Mouse (Mus musculus) CH12.LX (cell line): ENCODE measurements at regions not wholly inside any gene's neighbourhood (a gene's known extent, or its start where the extent isn't known, plus 50 kb on each side); places are given as distances from the start of the nearest gene placed in this dataset.

Source experiments
- DNase-seq: peaks from one replicate; pipeline ENCODE4 v3.0.0-alpha.2; 2013; ENCODE audit errors: extremely low read depth
- H3K27ac ChIP-seq: 2 replicates; pipeline ENCODE4 v1.5.1; 2012; ENCODE audit warnings: low read depth, mild to moderate bottlenecking, control low read depth, moderate library complexity; ENCODE audit not compliant: insufficient read depth
- H3K27me3 ChIP-seq: replicated peaks from 2 replicates; pipeline ENCODE3; 2012; ENCODE audit warnings: inconsistent platforms
- H3K36me3 ChIP-seq, 2 experiments: replicated peaks in 1 of 2; 2 replicates each; pipeline versions ENCODE3 to v1.6.1; 2012; ENCODE audit warnings: inconsistent platforms in 1 of 2, low read length in 1 of 2, mild to moderate bottlenecking in 1 of 2, mixed read lengths in 1 of 2, moderate library complexity in 1 of 2; ENCODE audit not compliant: control insufficient read depth in 1 of 2, insufficient read depth in 1 of 2
- H3K4me1 ChIP-seq, 2 experiments: 2 replicates each; pipeline ENCODE4 v1.6.1; 2012; ENCODE audit warnings: inconsistent platforms in 1 of 2, moderate library complexity in 1 of 2; ENCODE audit not compliant: insufficient read depth in 2 of 2, control insufficient read depth in 1 of 2
- H3K4me2 ChIP-seq: 2 replicates; pipeline ENCODE4 v1.6.1; 2012; ENCODE audit warnings: low read depth, mild to moderate bottlenecking, control low read depth; ENCODE audit not compliant: poor library complexity, insufficient read depth, severe bottlenecking
- H3K4me3 ChIP-seq, 3 experiments: fragments of 150-350 bp in 1 of 3; sonication (generic) in 1 of 3; replicated peaks in 1 of 3; 2 replicates each; pipeline versions ENCODE3 to v1.5.1; 2011 to 2012; ENCODE audit warnings: low read depth in 2 of 3, low read length in 2 of 3, mild to moderate bottlenecking in 2 of 3, moderate library complexity in 2 of 3, control low read depth in 1 of 3, improper control_type of control experiment in 1 of 3, inconsistent platforms in 1 of 3, mixed read lengths in 1 of 3; ENCODE audit not compliant: poor library complexity in 1 of 3
- H3K79me2 ChIP-seq: replicated peaks from 2 replicates; pipeline ENCODE4 v1.6.1; 2012; ENCODE audit warnings: mild to moderate bottlenecking, moderate library complexity; ENCODE audit not compliant: control insufficient read depth, poor library complexity, insufficient read depth, severe bottlenecking; ENCODE audit errors: extremely low read depth
- H3K9ac ChIP-seq: 2 replicates; pipeline ENCODE4 v1.6.1; 2012; ENCODE audit warnings: low read depth, mild to moderate bottlenecking, control low read depth, moderate library complexity; ENCODE audit not compliant: insufficient read depth
- H3K9me3 ChIP-seq: replicated peaks from 2 replicates; pipeline ENCODE3; 2012; ENCODE audit warnings: low read length, inconsistent platforms, mixed read lengths
- CHD1 ChIP-seq: IDR thresholded peaks from 2 replicates; pipeline ENCODE4 v1.6.1; 2012; ENCODE audit warnings: low read depth, low read length, improper control_type of control experiment, inconsistent platforms
- CTCF ChIP-seq, 2 experiments: IDR thresholded peaks in 1 of 2; conservative IDR thresholded peaks in 1 of 2; 2 replicates each; pipeline ENCODE4 v1.5.1; 2011 to 2012; ENCODE audit warnings: low read depth in 2 of 2, low read length in 2 of 2, improper control_type of control experiment in 1 of 2, inconsistent platforms in 1 of 2, mild to moderate bottlenecking in 1 of 2, moderate library complexity in 1 of 2
- E2F4 ChIP-seq: IDR thresholded peaks from 2 replicates; pipeline ENCODE4 v1.6.1; 2011; ENCODE audit warnings: low read depth, low read length, improper control_type of control experiment; ENCODE audit not compliant: insufficient replicate concordance
- ELF1 ChIP-seq: IDR thresholded peaks from 2 replicates; pipeline ENCODE4 v1.6.1; 2014; ENCODE audit warnings: low read depth, mild to moderate bottlenecking, inconsistent platforms, low read length, improper control_type of control experiment
- EP300 ChIP-seq: IDR thresholded peaks from 2 replicates; pipeline ENCODE4 v1.6.1; 2011; ENCODE audit warnings: low read length, improper control_type of control experiment
- ETS1 ChIP-seq: conservative IDR thresholded peaks from 2 replicates; pipeline ENCODE4 v1.6.1; 2012; ENCODE audit warnings: low read depth, mild to moderate bottlenecking, inconsistent platforms, low read length, improper control_type of control experiment, moderate library complexity
- GABPA ChIP-seq: IDR thresholded peaks from 2 replicates; pipeline ENCODE4 v1.6.1; 2012; ENCODE audit warnings: low read depth, low read length, improper control_type of control experiment, inconsistent platforms; ENCODE audit not compliant: insufficient replicate concordance
- HCFC1 ChIP-seq: IDR thresholded peaks from 2 replicates; pipeline ENCODE4 v1.6.1; 2012; ENCODE audit warnings: low read depth, mild to moderate bottlenecking, inconsistent platforms, low read length, improper control_type of control experiment
- IRF4 ChIP-seq: IDR thresholded peaks from 2 replicates; pipeline ENCODE4 v1.6.1; 2014; ENCODE audit warnings: low read depth, mild to moderate bottlenecking, inconsistent platforms, low read length, improper control_type of control experiment
- JUN ChIP-seq: IDR thresholded peaks from 2 replicates; pipeline ENCODE4 v1.6.1; 2011; ENCODE audit warnings: low read depth, mild to moderate bottlenecking, low read length, improper control_type of control experiment, moderate library complexity; ENCODE audit not compliant: insufficient read depth
- JUND ChIP-seq: conservative IDR thresholded peaks from 2 replicates; pipeline ENCODE4 v1.6.1; 2011; ENCODE audit warnings: low read depth, low read length, improper control_type of control experiment
- MXI1 ChIP-seq: IDR thresholded peaks from 2 replicates; pipeline ENCODE4 v1.6.1; 2011; ENCODE audit warnings: mild to moderate bottlenecking, low read depth, low read length, improper control_type of control experiment
- NELFE ChIP-seq: IDR thresholded peaks from 2 replicates; pipeline ENCODE4 v1.6.1; 2011; ENCODE audit warnings: low read depth, low read length, improper control_type of control experiment
- RAD21 ChIP-seq: IDR thresholded peaks from 2 replicates; pipeline ENCODE4 v1.6.1; 2011; ENCODE audit warnings: low read depth, mild to moderate bottlenecking, low read length, improper control_type of control experiment, moderate library complexity
- RCOR1 ChIP-seq: conservative IDR thresholded peaks from 2 replicates; pipeline ENCODE4 v1.6.1; 2012; ENCODE audit warnings: low read depth, mild to moderate bottlenecking, inconsistent platforms, low read length, improper control_type of control experiment
- SMC3 ChIP-seq: IDR thresholded peaks from 2 replicates; pipeline ENCODE4 v1.6.1; 2011; ENCODE audit warnings: low read depth, low read length, improper control_type of control experiment
- TBP ChIP-seq: conservative IDR thresholded peaks from 2 replicates; pipeline ENCODE4 v1.6.1; 2011; ENCODE audit warnings: low read depth, low read length, improper control_type of control experiment
- TCF12 ChIP-seq: IDR thresholded peaks from 2 replicates; pipeline ENCODE4 v1.6.1; 2014; ENCODE audit warnings: low read depth, mild to moderate bottlenecking, inconsistent platforms, low read length, improper control_type of control experiment
- USF1 ChIP-seq: IDR thresholded peaks from 2 replicates; pipeline ENCODE4 v1.6.1; 2014; ENCODE audit warnings: low read depth, mild to moderate bottlenecking, inconsistent platforms, low read length, improper control_type of control experiment
- USF2 ChIP-seq: conservative IDR thresholded peaks from 2 replicates; pipeline ENCODE4 v1.6.1; 2011; ENCODE audit warnings: low read depth, low read length, improper control_type of control experiment
- ZKSCAN1 ChIP-seq: IDR thresholded peaks from 2 replicates; pipeline ENCODE4 v1.6.1; 2012; ENCODE audit warnings: low read depth, inconsistent platforms, low read length, improper control_type of control experiment, borderline replicate concordance
- ZMIZ1 ChIP-seq: IDR thresholded peaks from 2 replicates; pipeline ENCODE4 v1.6.1; 2012; ENCODE audit warnings: low read depth, mild to moderate bottlenecking, inconsistent platforms, low read length, improper control_type of control experiment
- ZNF384 ChIP-seq: IDR thresholded peaks from 2 replicates; pipeline ENCODE4 v1.6.1; 2012; ENCODE audit warnings: low read depth, low read length, improper control_type of control experiment, inconsistent platforms
- dilution Hi-C: fragments of 300-500 bp; cut with MboI; formaldehyde crosslinking; loops from 2 replicates; pipeline ENCODE4 v1.14.3; 2020; ENCODE audit warnings: low sequenced_read_pairs; ENCODE audit not compliant: extremely low pct_unique_long_range_greater_than_20kb, extremely low pct_ligation_motif_present
- in situ Hi-C: fragments of 300-500 bp; cut with MboI; formaldehyde crosslinking; loops from 3 replicates; pipeline ENCODE4 v1.14.3; 2019; ENCODE audit warnings: low sequenced_read_pairs, low pct_ligation_motif_present, low pct_unique_long_range_greater_than_20kb, mixed read lengths

DNA sequence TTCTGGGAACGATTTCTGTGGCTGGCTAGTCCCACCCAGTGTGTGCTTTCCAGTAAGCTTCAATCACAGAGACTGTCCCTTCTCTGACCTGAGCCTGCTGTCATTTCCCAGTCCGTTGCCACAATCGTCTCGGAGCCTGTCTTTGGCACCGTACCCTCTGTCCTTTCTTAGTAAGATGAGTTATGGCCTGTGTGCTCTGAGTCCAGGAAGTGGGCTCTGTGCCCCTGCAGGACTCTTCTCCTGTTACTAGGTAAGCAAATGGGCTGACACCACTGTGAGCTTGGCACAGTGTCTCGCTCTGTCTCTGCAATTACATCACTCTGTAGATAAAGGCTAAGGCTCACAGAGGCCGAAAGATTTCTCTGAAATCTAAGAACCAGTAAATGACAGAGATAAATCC is 63.3 kb upstream of the Otud4 start:
- Histone ChIP-seq H3K79me2 (no peaks in the 10 kb centered on the region), H3K9ac (no peak overlapping the region), H3K9me3 (no peaks in the 10 kb centered on the region), H3K4me3 (no peak overlapping the region), H3K36me3 (no peaks in the 10 kb centered on the region), H3K27me3 (no peaks in the 10 kb centered on the region), H3K27ac (no peak overlapping the region), H3K4me1 (peaks cover 0 to 4% of the 10 kb centered on the region in 2 experiments; a peak in 1 of 4 replicates), H3K4me2 (no peak overlapping the region)
- DNase-seq = no peak
- in situ Hi-C loops (loop anchor here (25.0 kb wide), 1 partner anchor 911 kb away; the partner anchor contains the start of gene Gypa), dilution Hi-C loops (no loop called here)
- TF ChIP-seq GABPA = no peak
- no peak for TF ChIP-seq TBP
- TF ChIP-seq SMC3 = no peak
- TF ChIP-seq CHD1 = no peak
- no peak for TF ChIP-seq ZKSCAN1
- TF ChIP-seq NELFE = no peak
- TF ChIP-seq ELF1 = no peak
- no peak for TF ChIP-seq USF2
- no peak for TF ChIP-seq MXI1
- TF ChIP-seq JUND = no peak
- TF ChIP-seq CTCF (conservative IDR thresholded peaks at IDR 0.05 in 1 of 2, IDR thresholded peaks at IDR 0.05 in 1 of 2; ENCODE audit: low read depth in 2 of 2, low read length in 2 of 2) = no peak
- no peak for TF ChIP-seq ZMIZ1
- TF ChIP-seq RAD21 = no peak

DNA sequence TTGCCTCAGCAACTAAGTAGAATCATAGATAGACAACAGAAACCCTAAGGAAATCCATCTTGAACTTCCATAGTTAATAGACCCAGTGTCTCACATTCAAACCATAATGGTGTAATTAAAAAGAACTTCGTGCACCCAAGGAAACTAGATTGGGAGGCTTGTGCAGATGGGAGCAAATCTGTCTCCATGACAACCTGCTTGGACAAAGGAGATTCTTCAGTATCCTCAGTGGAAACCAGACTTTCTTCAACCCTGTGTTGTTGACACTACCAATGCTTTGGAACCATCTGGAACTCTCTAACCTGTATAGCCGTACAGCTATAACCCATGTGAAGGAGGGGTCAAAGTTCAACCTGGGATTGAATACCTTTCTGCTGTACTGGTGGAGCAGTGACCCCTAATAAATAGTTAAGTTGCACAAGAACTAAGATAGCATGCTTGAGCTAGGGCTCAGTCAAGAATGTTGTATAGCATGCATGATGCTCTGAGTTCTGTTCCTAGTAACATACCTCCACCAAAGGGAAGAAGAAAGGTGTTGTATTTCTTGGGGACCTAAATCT is 64.2 kb upstream of the Otud4 start:
- in situ Hi-C loops = loop anchor here (25.0 kb wide), 1 partner anchor 912 kb away; the partner anchor contains the start of gene Gypa
- Histone ChIP-seq H3K79me2 (no peaks in the 10 kb centered on the region), H3K4me3 (no peak overlapping the region), H3K4me2 (no peak overlapping the region), H3K27ac (no peak overlapping the region), H3K9me3 (no peaks in the 10 kb centered on the region), H3K9ac (no peak overlapping the region), H3K36me3 (no peaks in the 10 kb centered on the region), H3K27me3 (no peaks in the 10 kb centered on the region), H3K4me1 (peaks cover 0 to 4% of the 10 kb centered on the region in 2 experiments; a peak in 1 of 4 replicates)
- dilution Hi-C loops = no loop called here
- TF ChIP-seq ZNF384 (no peak), HCFC1 (no peak), USF1 (no peak), RCOR1 (no peak), IRF4 (no peak), ETS1 (no peak), TCF12 (no peak), JUND (no peak), JUN (no peak), SMC3 (no peak), E2F4 (no peak), EP300 (no peak), GABPA (no peak), ELF1 (no peak)
- no peak for DNase-seq
